Mouse (Mus musculus): ENCODE measurements around the gene Farp2. TPM values are rescaled to one million over a fixed set of nuclear protein-coding genes. Genes with fewer than 3 reads are reported as not detected.

The Farp2 gene
- total RNA-seq, 2 experiments from 2014 or later, result 11.9 to 13.0 TPM

DNA sequence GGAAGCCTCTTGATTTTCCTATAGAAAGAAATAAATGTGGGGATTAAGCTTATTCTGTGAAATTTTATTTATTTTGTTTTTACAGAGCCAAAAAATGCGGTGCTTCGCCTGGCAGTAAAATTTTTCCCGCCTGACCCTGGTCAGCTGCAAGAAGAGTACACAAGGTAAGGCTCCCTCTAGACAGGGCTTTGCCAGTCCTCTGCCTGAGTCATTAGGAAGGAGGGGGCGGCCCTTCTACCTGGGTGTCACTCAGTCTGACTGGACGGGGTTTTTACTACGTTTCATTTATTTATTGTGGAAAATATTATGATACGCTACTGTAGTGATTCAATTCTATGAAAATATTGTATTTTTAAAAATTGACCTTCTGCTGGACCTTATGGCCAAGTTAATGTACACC is 51.3 kb downstream of the Farp2 start:
- DNase-seq, result no peak

DNA sequence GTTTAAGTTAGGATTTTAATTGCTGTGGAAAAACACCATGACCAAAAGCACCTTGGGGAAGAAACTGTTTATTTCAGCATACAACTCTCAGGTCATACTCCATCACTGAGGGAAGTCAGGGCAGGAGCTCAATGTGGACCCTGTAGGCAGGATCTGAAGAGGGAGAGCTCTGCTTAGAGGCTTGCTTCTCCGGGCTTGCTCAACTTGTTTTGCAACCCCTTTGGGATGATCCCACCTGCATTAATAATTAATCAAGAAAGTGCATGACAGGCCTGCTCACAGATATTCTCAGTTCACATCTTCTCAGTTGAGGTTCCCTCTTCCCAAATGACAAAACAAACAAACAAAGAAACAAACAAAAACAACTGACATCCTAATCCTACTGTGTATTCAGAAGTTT is 51.8 kb downstream of the Farp2 start:
- DNase-seq, result no peak

DNA sequence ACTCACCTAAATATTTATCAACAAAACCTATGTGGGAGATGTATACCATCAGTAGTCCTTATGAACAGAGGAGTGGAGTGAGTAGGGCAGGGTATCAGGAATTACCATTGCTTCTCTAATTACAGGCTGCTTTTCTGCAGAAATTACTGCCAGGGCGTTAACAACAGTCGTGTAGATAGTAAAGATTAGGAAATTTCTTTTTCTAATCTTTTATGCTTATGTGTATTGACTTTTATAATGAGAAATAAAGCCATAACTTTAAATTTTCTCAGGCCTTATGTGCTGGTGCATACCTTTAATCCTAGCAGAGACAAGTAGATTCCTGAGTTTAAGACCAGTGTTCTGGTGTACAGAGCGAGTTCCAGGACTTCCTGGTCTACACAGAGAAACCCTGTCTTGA is 52.9 kb downstream of the Farp2 start:
- no peak for DNase-seq

DNA sequence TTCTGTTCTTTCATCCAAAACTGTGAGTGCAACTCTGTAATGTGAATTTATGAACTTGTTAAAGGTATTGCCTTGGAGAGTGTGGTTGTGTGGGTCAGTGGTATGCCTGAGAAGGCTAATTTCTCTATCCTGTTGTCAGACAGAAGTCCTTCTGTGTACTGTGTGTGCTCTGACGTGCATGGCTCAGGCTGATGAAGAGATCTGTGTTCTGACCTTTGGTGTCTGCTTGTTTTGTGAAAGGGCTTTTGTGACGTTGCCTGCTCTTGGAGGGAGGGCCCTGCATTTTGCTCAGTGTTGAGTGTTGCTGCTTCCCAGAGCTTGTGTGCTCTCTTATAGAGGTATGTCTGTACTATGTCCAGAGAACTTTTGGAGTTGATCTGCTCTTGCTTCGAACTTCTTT is 55.1 kb downstream of the Farp2 start:
- DNase-seq, result no peak

DNA sequence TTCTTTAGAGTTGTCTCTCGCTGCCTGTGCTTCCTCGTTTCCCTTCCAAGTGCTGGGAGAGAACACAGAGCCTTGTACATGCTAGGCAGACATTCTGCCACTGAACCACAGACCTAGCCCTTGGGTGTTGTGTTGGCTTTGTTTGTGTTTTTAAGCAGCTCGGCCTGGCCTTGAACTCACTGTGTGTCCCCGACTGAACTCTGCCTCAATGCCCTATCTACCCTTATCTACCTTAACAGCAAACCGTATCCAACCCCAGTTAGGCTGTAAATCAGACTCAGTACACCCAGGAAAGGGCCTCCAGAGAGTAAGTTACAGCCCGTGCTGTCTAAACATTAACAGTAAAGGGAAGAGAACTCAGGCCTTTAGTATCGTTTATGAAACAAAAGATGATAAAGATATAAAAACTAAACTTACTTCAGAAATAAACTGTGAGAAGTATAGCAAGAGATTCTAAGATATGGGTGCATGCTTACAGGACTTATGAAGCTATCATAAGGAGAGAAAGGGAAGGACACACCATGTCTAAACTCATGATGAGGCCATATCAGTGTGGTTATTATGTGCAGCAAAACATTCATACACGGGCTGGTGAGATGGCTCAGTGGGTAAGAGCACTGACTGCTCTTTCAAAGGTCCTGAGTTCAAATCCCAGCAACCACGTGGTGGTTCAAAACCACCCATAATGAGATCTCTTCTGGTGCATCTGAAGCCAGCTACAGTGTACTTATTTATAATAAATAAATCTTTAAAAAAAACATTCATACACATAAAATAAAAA is 56.0 kb downstream of the Farp2 start:
- DNase-seq, result no peak

DNA sequence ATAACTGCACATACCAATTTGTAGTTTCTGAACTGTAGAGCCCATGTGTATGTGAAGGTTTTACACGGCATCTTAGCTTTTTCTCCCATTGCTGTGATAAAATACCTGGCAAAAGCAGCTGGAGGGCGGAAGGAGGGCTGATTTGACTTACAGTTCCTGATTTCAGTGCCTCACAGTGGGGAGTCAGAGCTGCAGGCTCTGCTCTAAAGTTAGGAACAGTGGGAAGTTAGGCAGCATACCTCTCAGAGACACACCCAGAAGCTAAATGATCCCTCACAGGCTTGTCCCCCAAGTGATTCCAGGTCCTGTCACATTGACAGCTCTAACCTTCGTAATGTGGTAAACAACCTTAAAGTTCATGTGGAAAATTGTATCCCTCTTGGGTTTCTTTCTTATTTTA is 65.2 kb downstream of the Farp2 start:
- DNase-seq, result no peak

DNA sequence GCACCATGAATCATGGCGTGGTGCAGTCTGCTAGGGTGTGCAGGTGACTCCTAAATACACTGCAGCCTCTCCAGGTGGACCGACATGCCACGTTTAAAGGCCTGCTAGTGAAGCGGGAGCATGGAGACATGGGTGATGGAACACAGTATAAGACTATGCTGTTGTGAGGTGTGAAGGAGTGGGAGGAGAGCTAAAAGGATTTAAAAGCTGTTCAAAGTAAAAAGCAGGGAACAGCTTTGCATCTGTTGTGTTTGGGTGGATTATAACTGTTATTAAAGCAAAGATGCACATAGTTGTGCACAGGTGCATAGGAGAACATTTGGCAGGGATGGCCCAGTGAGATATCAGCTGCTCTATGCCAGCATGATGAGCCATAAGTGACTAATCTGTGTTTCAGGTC is 66.0 kb downstream of the Farp2 start:
- peak; percentile 5 to 7 for DNase-seq

DNA sequence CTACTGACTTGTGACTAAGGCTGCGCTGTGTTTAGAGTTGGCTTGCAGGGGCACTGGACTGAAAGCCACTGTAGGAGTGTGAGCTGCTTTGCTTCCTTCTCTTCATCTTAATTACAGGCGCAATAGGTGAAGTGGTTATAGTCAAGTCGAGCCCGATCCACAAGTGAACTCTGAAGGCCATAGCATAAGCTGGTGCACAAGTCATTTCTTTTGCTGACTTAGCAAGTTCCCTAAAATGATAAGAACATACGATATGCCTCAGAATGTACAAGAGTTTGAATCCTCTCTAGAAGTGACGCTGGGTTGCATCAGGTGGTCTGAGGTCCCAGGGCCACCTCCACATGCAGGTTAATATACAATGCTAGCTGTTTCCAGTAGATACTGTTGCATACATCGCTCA is 69.7 kb downstream of the Farp2 start:
- no peak for DNase-seq

DNA sequence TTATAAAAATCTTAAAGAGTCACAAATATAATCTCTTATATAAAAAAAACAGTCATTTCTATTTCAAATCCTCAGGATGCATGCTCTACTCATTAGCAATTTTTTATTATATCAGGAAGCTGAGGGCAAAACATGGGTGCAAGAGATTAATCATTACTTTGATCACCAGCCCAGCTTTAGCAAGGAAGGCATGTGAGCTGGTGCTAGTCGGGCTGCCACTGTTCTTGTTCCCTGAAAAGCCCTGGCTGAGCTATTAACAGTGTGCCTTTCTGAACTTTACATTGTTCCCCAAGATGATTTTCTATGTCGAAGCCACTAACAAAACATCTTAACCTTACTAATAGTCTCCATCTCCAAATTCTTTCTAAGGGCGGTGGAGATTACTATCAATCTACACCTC is 76.5 kb downstream of the Farp2 start:
- DNase-seq, result no peak

DNA sequence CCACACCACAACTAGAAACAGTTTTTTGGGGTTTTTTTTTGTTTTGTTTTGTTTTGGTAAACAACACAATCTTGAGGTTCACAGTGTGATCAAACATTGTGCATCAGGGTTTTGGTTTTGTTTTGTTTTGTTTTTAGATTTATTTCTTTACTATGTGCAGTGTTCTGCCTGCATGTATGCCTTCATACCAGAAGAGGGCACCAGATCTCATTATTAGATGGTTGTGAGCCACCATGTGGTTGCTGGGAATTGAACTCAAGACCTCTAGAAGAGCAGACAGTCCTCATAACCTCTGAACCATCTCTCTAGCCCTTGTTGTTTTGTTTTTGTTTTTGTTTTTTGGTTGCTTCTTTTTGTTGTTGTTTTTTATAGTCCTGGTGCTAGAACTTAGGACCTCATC is 82.1 kb downstream of the Farp2 start:
- DNase-seq, result no peak

DNA sequence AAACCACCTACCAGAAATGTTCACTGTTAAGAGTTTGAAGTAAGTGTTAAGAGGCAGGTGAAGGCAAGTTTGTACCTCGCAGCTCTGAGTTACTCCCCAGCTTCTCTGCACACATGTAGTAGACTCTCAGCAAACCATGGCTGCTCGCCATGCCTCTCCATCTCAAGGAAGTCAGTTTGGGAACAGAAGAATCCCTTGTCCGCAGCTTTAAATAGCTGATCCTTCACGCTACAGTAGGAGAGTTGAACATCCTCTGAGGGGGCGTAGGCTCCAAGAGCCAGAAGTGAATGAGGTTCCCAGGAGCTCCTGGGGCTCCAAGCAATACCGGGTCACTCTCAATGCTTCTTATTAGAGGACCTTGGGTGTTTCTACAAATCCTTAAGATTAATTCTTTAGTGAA is 84.0 kb downstream of the Farp2 start:
- DNase-seq, result no peak

DNA sequence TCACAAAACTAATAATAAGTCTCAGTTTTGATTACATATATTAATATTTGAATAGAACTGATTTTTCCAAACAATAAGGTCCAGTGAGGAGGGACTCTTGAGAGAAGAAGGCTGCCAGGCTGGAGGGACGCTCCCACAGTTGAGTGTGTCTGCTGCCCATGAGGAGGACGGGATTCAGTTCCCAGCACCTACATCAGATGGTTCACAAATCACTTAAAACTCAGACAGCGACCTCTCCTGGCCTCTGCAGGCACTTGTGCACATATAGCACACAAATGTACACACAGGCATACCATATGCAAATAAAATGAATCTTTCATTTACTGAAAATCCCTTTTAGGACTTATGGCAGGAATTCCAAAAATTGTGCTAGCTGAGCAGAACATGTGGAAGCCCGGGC is 91.0 kb downstream of the Farp2 start:
- no peak for DNase-seq

DNA sequence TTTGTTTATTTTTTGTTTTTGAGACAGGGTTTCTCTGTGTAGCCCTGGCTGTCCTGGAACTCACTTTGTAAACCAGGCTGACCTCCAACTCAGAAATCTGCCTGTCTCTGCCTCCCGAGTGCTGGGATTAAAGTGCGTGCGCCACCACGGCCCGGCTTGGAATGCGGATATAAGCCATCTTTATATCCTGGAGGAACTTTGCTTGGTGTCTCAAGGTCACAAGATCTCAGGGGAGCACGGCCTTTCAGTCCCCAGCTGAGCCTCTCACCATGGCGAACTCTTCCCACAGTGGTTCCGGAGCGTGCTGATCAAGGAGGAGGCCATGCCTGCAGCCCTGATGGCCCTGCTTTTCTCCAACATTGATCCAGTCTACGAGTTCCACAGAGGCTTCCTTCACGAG is 92.0 kb downstream of the Farp2 start:
- no peak for DNase-seq

DNA sequence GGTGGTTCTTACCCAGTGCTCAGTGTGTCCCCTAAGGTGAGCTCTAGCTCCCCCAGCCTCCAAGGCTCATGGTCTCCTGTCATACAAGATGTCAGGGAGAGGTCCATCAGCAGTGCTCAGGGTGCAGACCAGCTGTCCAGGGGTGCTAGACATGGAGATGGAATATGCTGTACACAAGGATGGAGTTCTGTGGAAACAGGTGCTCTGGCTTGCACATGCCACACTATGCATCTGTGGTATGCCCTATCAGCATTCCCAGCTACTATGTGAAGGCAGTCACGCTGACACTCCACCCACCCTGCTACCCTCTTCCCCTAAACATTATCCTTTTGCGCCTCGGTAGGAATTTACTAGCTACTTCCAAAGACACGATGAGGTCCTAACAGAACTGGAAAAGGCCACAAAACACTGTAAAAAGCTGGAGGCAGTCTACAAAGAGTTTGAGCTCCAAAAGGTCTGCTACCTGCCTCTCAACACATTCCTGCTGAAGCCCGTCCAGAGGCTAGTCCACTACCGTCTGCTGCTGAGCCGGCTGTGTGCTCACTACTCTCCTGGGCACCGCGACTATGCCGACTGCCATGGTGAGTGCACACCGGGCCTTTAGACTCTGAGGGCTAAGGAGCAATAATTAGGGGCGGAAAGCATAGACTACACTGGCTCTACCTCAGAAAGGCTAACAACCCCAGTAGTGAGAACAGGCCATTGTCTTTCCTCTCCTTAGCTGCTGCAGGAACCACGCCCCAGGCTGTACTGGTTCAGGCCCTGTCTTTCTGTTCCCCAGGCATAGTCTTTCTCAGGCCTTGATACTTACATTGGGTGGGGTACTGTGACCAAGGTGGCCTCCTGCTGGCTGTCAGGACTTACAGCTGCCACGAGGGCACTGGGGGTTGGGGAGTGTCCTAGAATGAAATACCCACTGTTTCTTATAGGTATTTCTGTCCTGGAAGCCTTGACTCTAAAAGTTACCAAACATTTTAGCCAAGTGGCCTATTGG is 95.5 kb downstream of the Farp2 start:
- DNase-seq, result no peak

DNA sequence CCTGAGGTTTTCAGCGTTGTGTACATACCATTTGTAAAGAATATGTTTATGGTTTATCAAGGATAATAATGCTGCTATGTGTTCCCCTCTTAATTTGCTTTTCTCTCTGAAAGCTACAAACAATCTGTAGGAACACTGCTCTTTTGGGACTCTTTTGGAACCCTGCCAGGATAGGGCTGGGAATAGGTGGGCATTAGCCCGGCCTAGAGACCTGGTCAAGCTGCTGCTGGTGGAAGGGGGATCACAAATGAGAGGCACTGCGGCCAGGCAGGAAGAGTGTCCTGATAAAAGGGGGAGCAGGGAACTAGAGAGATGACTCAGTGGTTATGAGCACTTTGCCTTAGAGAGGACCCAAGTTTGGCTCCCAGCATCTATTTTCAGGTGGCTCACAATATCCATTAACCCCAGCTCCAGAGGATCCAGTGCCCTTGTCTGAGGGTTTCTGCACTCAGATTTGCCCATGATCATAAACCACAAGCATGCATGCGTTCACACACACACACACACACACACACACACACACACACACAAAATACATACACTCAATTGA is 96.9 kb downstream of the Farp2 start:
- no peak for DNase-seq

DNA sequence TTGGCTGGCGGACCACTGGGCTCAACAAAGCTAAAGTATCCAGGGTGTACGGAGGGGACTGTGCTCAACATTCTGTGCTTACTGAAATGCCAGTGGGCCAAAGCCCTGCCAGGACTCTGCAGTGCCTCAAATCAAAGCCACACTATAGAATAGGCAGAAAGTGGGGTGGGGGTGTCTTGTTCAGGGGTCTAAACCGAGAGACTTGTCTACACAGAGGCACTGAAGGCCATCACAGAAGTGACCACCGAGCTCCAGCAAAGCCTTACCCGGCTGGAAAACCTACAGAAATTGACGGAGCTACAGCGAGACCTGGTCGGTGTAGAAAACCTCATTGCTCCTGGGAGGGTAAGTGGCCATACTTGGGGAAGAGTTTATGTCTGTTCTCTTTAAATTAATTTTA is 97.9 kb downstream of the Farp2 start:
- DNase-seq, result no peak

DNA sequence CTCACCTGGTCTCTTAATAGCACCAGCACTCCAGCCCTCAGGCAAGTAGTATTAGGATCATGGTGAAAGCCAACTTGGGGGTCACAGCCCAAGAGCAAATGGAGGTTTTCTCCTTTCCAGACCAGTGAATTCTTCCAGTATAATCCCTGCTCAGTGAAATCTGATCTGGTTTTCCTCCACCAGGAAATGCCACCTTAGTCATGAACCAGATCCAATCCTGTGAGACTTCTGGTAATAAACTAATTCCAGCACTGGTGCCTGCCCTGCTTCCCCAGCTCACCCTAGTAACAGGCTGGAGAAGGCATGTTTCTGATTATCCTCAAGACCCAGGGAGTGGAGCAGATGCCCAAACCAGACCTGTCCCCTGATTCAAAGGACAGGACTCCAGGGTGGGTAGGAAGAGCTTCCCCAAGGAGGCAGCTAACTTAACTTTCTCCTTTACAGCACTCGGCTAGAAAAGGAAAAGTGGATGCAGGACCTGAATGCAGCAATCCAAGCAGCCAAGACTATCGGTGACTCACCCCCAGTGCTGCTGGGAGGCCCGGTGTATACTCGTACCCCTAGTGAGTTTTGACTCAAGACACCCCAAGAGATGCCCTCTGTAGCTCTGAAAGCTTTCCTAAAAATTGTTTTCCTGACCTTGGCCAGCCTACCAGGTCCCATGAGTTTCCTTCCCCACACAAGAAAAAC is 106.3 kb downstream of the Farp2 start:
- no peak for DNase-seq

DNA sequence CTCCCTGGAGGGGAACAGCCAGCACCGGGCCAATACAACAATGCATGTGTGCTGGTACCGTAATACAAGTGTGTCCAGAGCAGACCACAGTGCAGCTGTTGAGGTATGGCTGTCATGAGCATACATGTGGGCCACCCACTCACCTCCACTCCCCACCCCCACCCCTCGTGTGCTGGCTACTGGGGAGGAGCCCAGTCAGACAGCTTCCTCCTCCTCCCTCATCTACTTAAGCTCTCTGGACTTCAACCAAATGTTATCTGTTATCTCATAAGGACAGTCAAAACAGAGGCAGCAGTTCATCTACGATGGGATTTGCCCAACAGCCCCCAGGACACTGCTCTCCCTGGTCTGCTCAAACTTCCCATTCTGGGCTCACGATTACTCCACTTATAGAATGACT is 107.1 kb downstream of the Farp2 start:
- DNase-seq, result no peak

DNA sequence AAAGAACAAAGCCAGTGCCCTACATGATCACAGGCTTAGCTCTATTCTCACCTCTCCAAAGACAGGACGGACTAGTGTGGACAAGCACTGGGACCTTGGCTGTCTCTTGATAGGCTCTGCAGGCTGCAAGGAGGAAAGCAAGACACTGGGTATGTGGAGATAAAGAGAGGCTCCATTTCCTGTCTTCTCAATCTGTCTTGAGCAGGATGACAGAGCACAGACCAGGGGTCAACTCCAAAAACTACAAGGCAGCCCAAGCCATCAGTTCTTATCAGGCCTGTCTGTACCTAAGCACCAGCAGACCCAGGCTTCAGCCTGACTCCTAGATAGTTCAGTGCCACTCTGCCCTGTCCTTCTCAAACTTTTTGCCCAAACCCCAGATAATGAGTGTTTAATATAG is 112.6 kb downstream of the Farp2 start:
- no peak for DNase-seq

DNA sequence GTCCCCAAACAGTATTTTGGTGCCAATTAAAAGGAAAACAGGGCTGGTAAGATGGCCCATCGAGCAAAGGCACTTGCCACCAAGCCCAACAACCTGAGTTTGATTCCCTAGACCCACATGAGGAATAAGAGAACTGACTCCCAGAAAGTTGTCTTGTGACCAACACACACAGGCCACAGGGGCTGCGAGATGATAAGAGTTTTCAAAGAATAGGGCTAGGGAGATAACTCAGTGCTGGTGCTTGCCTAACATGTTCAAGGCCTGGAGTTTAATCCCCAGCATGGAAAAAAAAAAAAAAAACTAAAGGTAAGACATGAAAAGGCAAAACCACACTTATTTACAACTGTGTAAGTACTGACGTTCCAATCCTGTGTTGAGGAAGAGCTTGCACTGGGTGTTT is 118.9 kb downstream of the Farp2 start:
- no peak for DNase-seq

DNA sequence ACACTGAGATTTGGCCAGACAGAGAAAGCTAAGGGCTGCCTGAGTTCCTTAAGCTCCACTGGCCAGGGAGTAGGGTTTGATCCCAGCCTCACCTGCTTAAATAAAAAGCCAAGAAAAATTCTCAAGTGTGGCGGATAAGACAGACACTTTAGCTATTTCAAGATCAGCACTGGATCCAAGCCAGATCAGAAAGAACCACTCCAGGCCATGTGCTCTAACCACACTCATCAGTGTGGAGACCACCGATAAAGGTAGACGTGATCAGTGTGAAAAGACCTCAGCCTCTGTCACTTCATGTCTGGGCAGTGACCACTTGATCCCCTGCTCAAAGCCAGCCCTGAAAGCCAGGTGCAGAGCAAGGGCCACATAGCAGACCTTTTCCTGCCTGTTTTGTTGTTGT is 120.8 kb downstream of the Farp2 start:
- DNase-seq, result no peak

DNA sequence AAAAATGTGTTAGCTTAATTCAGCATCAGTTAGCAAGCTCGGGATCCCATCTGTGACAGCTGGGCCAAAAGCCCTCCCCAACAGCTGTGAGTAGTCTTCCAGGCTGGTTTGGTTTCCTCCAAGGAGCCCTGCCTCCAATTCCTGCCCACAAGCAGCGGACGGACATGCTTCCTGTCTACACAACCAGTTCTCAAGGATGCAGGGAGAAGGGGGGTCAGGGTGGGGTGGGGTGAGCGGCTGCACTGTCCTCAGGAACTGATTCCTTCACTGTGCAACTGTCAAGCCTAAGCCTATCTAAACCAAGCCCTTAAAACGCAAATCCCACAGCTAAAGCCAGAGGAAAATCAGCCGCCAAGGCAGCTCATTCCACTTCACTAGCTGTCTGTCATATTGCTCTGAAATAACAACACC is 122.6 kb downstream of the Farp2 start:
- DNase-seq, result peak; percentile 53 to 66

DNA sequence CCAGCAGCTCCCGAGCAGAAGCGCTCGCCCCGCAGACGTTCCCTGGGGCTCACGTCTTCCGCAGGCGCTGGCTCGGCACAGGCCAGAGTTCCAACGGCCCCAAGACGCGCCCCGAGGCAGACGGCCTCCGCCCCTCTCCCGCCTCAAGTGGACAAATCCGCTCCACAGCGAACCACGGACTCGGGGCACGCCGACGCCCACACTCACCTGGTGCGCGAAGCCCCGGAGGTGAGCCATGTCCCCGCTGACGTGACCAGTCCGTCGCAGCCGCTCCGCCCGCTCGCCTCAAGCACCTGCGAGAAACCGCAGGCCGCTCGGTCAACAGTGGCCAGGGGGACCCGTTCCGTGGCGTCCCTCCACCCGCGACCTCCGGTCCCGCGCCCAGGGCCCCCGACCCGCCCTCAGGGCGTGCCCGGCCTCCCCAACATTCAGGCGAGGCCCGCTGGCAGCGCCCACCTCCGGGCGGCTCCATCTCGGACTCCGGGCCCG is 123.3 kb downstream of the Farp2 start:
- DNase-seq, result no peak
